Mouse (Mus musculus) limb, embryonic 12.5 days (tissue): Measurements from ENCODE around the gene Hils1. TPM values are rescaled to one million over a fixed set of nuclear protein-coding genes. Genes with fewer than 3 reads are reported as not detected.

Experiments
- ATAC-seq: fragments of 200-750 bp; cut with Nextera tagmentation; 2 replicates; pipeline ENCODE4 v1.8.0; 2017; ENCODE audit warnings: low read depth, moderate TSS enrichment; ENCODE audit not compliant: insufficient number of reproducible peaks, insufficient read depth, low FRiP score, low TSS enrichment
- H3K27ac ChIP-seq: fragments of 300-500 bp; sonication (generic); 2 replicates; pipeline ENCODE4 v1.5.1; 2016; ENCODE audit warnings: mild to moderate bottlenecking, moderate library complexity
- H3K27me3 ChIP-seq: fragments of 300-500 bp; sonication (generic); 2 replicates; pipeline ENCODE4 v1.6.1; 2016; ENCODE audit warnings: mild to moderate bottlenecking, moderate library complexity
- H3K36me3 ChIP-seq: fragments of 300-500 bp; sonication (generic); 2 replicates; pipeline ENCODE4 v1.6.1; 2016; ENCODE audit warnings: mild to moderate bottlenecking, moderate library complexity
- H3K4me1 ChIP-seq: fragments of 300-500 bp; sonication (generic); replicated peaks from 2 replicates; pipeline ENCODE4 v1.6.1; 2016
- H3K4me2 ChIP-seq: fragments of 300-500 bp; sonication (generic); 2 replicates; pipeline ENCODE4 v1.6.1; 2016; ENCODE audit warnings: mild to moderate bottlenecking, moderate library complexity
- H3K4me3 ChIP-seq: fragments of 300-500 bp; sonication (generic); replicated peaks from 2 replicates; pipeline ENCODE4 v1.5.1; 2016; ENCODE audit warnings: mild to moderate bottlenecking
- H3K9ac ChIP-seq: fragments of 300-500 bp; sonication (generic); replicated peaks from 2 replicates; pipeline ENCODE4 v1.6.1; 2016; ENCODE audit warnings: mild to moderate bottlenecking, moderate library complexity
- H3K9me3 ChIP-seq: fragments of 300-500 bp; sonication (generic); 2 replicates; pipeline ENCODE4 v1.6.1; 2016; ENCODE audit warnings: mild to moderate bottlenecking, moderate library complexity
- WGBS: fragments of 180-500 bp; shearing (Covaris S2); methylation state at CpG from one replicate; pipeline ENCODE4 v1.1.7; 2016; 5-methylcytosine and 5-hydroxymethylcytosine counted together
- polyA plus RNA-seq: library from polyadenylated mRNA; unstranded; fragments of >200 nt; fragmentation: Nextera tagmentation; extraction: Ambion mirVana; gene quantifications from 2 replicates; pipeline ENCODE4 v1.2.1, GENCODE M21; 2016

Gene Hils1
- polyA plus RNA-seq, 1 experiment from 2014 or later: not detected

DNA sequence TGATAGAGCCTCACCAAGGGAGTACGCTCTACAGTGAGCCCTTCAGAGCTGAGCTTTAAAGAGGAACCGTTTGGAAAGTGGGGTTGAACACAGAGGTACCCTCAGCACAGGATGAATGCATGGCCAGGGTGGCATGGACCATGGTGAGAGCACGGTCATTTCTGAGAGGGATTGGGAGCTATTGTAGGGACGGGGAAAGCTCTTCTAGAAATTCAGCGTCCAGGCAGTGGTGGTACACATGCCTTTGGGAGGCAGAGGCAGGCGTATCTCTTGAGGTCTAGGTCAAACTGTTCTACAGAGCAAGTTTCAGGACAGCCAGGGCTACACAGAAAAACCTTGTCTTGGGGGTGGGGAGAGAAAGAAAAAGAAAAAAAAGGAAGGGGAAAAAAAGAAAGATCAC, 29.6 kb downstream of the Hils1 start:
- Histone ChIP-seq H3K9ac (peak overlapping the region; percentile 23; the same call in 1 of the 2 replicates), H3K36me3 (peaks cover 74% of the 10 kb centered on the region), H3K27ac (no peak overlapping the region), H3K4me1 (peaks cover 52% of the 10 kb centered on the region), H3K27me3 (no peaks in the 10 kb centered on the region), H3K4me3 (no peak overlapping the region), H3K4me2 (no peak overlapping the region), H3K9me3 (no peaks in the 10 kb centered on the region)
- no peak for ATAC-seq
- WGBS: 93% methylated on average over 6 of the region's 6 CpGs

DNA sequence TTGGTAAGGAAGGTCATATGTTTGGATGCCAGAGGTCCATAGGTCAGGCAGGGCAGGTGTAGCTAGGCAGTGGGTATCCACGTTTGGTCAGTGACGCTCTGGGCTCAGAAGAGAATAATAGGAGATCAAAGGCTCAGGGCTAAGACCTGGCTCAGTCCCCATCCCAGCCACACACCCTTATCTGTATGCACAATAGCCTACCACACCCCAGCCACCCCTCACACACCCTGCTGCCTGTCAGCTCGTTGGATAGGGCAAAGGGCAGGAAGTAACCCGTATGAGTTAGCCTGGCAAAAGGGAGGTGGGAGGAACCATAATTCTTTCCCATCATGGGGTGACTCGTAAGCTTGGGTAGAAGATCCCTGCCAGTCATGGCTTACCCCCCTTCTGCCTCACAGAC, 30.2 kb downstream of the Hils1 start:
- H3K9ac ChIP-seq: no peak overlapping the region
- no peaks in the 10 kb centered on the region for H3K9me3 ChIP-seq
- 66% methylated on average over 5 of the region's 5 CpGs for WGBS
- ATAC-seq: no peak
- peaks cover 80% of the 10 kb centered on the region for H3K36me3 ChIP-seq
- peaks cover 46% of the 10 kb centered on the region for H3K4me1 ChIP-seq
- no peak overlapping the region for H3K4me3 ChIP-seq
- H3K4me2 ChIP-seq: no peak overlapping the region
- H3K27ac ChIP-seq: no peak overlapping the region
- H3K27me3 ChIP-seq: no peaks in the 10 kb centered on the region

DNA sequence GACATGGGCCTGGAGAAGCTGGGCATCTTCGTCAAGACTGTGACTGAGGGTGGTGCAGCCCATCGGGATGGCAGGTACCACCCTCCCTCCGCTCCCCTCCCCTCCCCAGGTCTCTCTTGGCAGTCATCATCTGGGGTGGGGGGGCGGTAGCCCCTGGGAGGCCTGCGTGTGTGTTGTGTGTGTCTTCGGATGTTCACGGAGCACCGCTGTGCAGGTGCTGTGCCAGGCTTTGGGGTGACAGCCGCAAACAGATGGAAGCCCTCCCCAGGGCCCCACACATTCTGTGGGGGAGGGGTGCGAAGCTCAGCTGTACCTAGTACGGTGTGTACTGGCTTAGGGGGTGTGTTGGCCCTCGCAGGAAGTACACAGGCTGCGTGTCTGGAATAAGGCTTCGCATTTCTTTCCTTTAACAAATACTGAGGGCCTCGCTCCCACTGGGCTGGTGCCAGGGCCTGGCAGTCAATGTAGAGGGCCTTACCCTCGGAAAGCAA, 30.7 kb downstream of the Hils1 start:
- H3K27ac ChIP-seq: no peak overlapping the region; the same call in 1 of the 2 replicates
- H3K27me3 ChIP-seq: no peaks in the 10 kb centered on the region
- H3K4me3 ChIP-seq: peak overlapping the region; percentile 12; the same call in 1 of the 2 replicates
- H3K9ac ChIP-seq: no peak overlapping the region
- peaks cover 41% of the 10 kb centered on the region for H3K4me1 ChIP-seq
- H3K36me3 ChIP-seq: peaks cover 85% of the 10 kb centered on the region
- H3K9me3 ChIP-seq: no peaks in the 10 kb centered on the region
- ATAC-seq: no peak
- WGBS: 88% methylated on average over 16 of the region's 16 CpGs
- H3K4me2 ChIP-seq: no peak overlapping the region

GRCm38 (mm10) chr11:95000128-95000527, 32.7 kb downstream of the Hils1 start:
- WGBS: 66% methylated on average over 8 of the region's 8 CpGs
- Histone ChIP-seq H3K4me3 (no peak overlapping the region), H3K4me2 (no peak overlapping the region), H3K9me3 (no peaks in the 10 kb centered on the region), H3K27ac (peak overlapping the region; percentile 66), H3K4me1 (peaks cover 21% of the 10 kb centered on the region), H3K9ac (no peak overlapping the region), H3K36me3 (peaks cover 96% of the 10 kb centered on the region), H3K27me3 (no peaks in the 10 kb centered on the region)
- ATAC-seq: no peak

GRCm38 (mm10) chr11:95000548-95000947, 33.2 kb downstream of the Hils1 start:
- Histone ChIP-seq H3K4me3 (no peak overlapping the region), H3K4me1 (peaks cover 17% of the 10 kb centered on the region), H3K9me3 (no peaks in the 10 kb centered on the region), H3K27me3 (no peaks in the 10 kb centered on the region), H3K4me2 (peak overlapping the region; percentile 27; the same call in 1 of the 2 replicates), H3K36me3 (peaks cover 97% of the 10 kb centered on the region), H3K27ac (peak overlapping the region; percentile 66), H3K9ac (no peak overlapping the region; the same call in 1 of the 2 replicates)
- WGBS: 31% methylated on average over 4 of the region's 4 CpGs
- ATAC-seq: no peak

DNA sequence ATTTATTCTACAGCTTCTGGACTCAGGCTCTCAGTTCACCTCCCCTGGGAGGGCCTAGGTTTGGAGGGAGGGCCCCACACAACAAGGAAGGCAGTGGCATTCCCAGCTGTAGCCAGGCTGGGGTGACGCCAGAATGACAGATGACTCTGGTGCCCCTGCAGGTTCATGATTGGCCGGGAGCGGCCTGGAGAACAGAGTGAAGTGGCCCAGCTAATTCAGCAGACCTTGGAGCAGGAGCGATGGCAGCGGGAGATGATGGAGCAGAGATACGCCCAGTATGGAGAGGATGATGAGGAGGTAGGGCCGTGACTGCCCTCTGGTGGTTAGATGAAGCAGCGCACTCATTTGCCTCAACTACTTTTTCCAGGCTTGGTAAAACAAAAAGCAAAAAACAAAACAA, 33.7 kb downstream of the Hils1 start:
- Histone ChIP-seq H3K4me3 (0 out of 2 replicates have a peak overlapping the region, but pooled peaks have one; percentile 3), H3K27me3 (no peaks in the 10 kb centered on the region), H3K27ac (peak overlapping the region; percentile 66), H3K4me2 (peak overlapping the region; percentile 27; the same call in 1 of the 2 replicates), H3K9ac (no peak overlapping the region; the same call in 1 of the 2 replicates), H3K36me3 (peaks cover 96% of the 10 kb centered on the region), H3K9me3 (no peaks in the 10 kb centered on the region), H3K4me1 (peaks cover 16% of the 10 kb centered on the region)
- ATAC-seq: 0 out of 2 replicates have a peak, but pooled peaks have one; percentile 29
- WGBS: 2% methylated on average over 8 of the region's 8 CpGs

DNA sequence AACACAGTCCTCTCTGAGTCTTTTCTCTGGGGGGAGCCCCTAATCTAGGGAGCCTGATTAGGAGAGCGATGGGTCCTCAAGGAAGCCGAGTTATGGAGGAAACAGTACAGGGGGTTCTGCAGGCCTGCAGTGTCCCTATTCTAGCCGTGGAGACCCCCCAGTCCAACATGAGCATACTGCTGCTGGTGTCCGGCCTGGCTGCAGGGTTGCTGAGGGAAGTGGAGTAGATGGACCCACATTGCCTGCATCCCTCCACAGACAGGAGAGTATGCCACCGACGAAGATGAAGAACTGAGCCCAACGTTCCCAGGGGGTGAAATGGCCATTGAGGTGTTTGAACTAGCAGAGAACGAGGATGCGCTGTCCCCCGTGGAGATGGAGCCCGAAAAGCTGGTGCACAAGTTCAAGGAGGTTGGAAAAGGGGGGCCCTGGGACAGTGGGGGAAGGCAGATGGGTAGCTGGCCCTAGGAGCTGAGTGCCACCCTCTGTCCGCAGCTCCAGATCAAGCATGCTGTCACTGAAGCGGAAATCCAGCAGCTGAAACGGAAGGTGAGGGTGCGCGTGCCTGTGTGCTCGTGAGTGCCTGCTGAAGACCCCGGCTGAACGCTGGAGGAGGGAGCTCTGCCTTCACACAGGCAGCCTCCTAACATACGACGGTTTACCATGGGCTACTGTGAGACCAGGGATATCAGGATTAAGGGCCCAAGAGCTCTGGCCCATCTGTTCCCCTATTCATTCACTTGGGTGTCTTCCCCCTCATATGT, 34.4 kb downstream of the Hils1 start:
- Histone ChIP-seq H3K27me3 (no peaks in the 10 kb centered on the region), H3K36me3 (peaks cover 89% of the 10 kb centered on the region), H3K9me3 (no peaks in the 10 kb centered on the region), H3K27ac (no peak overlapping the region), H3K4me3 (no peak overlapping the region), H3K9ac (no peak overlapping the region), H3K4me2 (no peak overlapping the region), H3K4me1 (peaks cover 21% of the 10 kb centered on the region)
- ATAC-seq: no peak
- 87% methylated on average over 21 of the region's 21 CpGs for WGBS

DNA sequence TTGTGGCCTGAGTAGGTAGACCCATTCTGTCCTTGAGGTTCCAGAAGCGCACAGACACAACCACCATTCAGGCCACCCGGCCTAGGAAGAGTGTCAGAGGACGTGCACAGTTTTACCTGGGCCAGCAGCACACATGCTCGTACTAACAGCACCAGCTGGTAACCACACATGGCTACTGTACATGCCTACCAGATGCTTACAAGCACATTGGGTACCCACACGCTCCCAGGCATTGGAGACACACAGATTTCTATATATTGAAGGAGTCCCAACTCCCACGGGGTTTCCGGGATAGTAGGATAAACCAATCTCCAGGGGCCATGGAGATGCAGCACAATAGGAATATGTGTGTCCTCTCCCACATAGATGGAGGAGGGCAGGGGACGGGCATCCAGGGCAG, 35.3 kb downstream of the Hils1 start:
- H3K4me1 ChIP-seq: peaks cover 25% of the 10 kb centered on the region
- no peaks in the 10 kb centered on the region for H3K27me3 ChIP-seq
- H3K4me3 ChIP-seq: no peak overlapping the region
- 91% methylated on average over 8 of the region's 8 CpGs for WGBS
- H3K36me3 ChIP-seq: peaks cover 80% of the 10 kb centered on the region
- H3K9me3 ChIP-seq: no peaks in the 10 kb centered on the region
- no peak for ATAC-seq
- H3K9ac ChIP-seq: no peak overlapping the region
- no peak overlapping the region for H3K4me2 ChIP-seq
- no peak overlapping the region for H3K27ac ChIP-seq

DNA sequence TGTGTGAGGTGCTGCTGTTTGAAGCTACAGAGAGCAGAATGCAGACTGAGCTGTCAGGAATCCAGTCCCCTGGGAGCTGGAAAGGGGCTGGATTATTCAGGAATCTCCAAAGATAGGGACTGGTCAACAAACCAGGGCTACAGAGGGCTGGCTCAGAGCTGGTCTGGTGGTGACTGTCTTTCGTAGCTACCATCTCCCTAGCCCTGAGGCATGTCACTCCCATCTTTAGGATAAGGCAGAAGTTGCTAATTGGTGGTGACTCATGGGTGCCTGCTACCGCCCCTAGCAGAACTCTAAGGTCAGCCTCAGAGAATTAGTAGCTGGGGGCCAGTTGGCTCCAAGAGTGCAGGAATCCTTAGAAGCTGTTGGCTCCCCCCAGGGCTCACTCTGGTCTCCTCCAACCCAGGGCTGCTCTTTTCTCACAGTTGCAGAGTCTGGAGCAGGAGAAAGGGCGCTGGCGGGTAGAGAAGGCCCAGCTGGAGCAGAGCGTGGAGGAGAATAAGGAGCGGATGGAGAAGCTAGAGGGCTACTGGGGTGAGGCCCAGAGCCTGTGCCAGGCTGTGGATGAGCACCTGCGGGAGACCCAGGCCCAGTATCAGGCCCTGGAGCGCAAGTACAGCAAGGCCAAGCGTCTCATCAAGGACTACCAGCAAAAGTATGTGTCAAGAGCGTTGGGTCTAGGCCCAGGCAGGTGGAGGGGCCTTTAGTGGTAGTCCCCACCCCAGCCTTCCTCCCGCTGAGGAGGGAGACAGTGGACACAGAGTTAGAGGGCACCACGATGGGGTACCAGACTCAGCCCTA, 36.9 kb downstream of the Hils1 start:
- Histone ChIP-seq H3K4me2 (no peak overlapping the region), H3K9ac (no peak overlapping the region), H3K4me3 (no peak overlapping the region), H3K4me1 (peaks cover 33% of the 10 kb centered on the region), H3K36me3 (peaks cover 63% of the 10 kb centered on the region), H3K27ac (no peak overlapping the region), H3K27me3 (no peaks in the 10 kb centered on the region), H3K9me3 (no peaks in the 10 kb centered on the region)
- 83% methylated on average over 12 of the region's 12 CpGs for WGBS
- ATAC-seq: no peak

- no peak overlapping the region for H3K27ac ChIP-seq
- H3K9ac ChIP-seq: no peak overlapping the region
- H3K36me3 ChIP-seq: peaks cover 58% of the 10 kb centered on the region
- peaks cover 33% of the 10 kb centered on the region for H3K4me1 ChIP-seq
- no peak overlapping the region for H3K4me3 ChIP-seq
- ATAC-seq: no peak
- H3K27me3 ChIP-seq: no peaks in the 10 kb centered on the region
- no peak overlapping the region for H3K4me2 ChIP-seq
- 62% methylated on average over 6 of the region's 6 CpGs for WGBS
- no peaks in the 10 kb centered on the region for H3K9me3 ChIP-seq
These were observed 37.5 kb downstream of the Hils1 start for GRCm38 (mm10) chr11:95004937-95005198.

DNA sequence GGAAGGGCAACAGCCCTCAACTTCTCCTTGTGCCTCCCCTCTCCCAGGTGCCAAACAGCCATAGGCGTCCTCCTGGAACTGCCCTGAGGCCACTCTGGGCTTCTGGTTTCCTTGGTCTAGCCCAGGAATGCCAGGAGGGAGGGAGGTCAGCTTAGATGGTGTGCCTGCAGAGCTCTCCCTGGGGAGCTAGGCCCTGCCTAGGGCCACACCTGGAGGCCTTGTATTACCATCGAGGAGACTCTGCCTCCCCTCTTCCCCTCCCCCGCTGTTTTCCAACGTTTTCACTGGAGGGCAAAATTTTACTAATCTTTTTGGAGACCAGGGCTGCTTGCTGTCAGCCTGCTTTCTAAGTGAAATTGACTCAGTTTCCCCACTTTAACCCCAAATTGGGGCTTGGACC, 38.6 kb downstream of the Hils1 start:
- ATAC-seq: no peak
- peak overlapping the region; percentile 62; the same call in 1 of the 2 replicates for H3K27ac ChIP-seq
- H3K9me3 ChIP-seq: no peaks in the 10 kb centered on the region
- H3K9ac ChIP-seq: peak overlapping the region; percentile 40; the same call in 1 of the 2 replicates
- peaks cover 47% of the 10 kb centered on the region for H3K36me3 ChIP-seq
- H3K4me3 ChIP-seq: peak overlapping the region; percentile 42
- H3K4me1 ChIP-seq: peaks cover 26% of the 10 kb centered on the region
- H3K4me2 ChIP-seq: peak overlapping the region; percentile 69
- H3K27me3 ChIP-seq: no peaks in the 10 kb centered on the region
- 37% methylated on average over 4 of the region's 4 CpGs for WGBS
